Mouse (Mus musculus) intestine, embryonic 14.5 days (tissue): ENCODE data around the gene Cdk20. TPM values are rescaled to one million over a fixed set of nuclear protein-coding genes. Genes with fewer than 3 reads are reported as not detected.

ENCODE experiments used
- ATAC-seq: fragments of 200-750 bp; cut with Nextera tagmentation; replicated peaks from 2 replicates; pipeline ENCODE4 v1.8.0; 2017; ENCODE audit warnings: low read depth, moderate number of reproducible peaks, moderate TSS enrichment, moderate library complexity; ENCODE audit not compliant: low FRiP score, low TSS enrichment
- DNase-seq: peaks from one replicate; pipeline ENCODE4 v3.0.0-alpha.2; 2018; ENCODE audit warnings: low spot score
- H3K27ac ChIP-seq: fragments of 300-500 bp; sonication (generic); 2 replicates; pipeline ENCODE4 v1.5.1; 2014; ENCODE audit warnings: low read depth, mild to moderate bottlenecking, control low read depth
- H3K27me3 ChIP-seq: fragments of 300-500 bp; sonication (generic); replicated peaks from 2 replicates; pipeline ENCODE4 v1.6.1; 2014; ENCODE audit warnings: low read length, control low read depth; ENCODE audit not compliant: control insufficient read depth, insufficient read depth
- H3K36me3 ChIP-seq: fragments of 300-500 bp; sonication (generic); 2 replicates; pipeline ENCODE4 v1.6.1; 2014; ENCODE audit warnings: low read length, control low read depth; ENCODE audit not compliant: control insufficient read depth, insufficient read depth
- H3K4me1 ChIP-seq: fragments of 300-500 bp; sonication (generic); replicated peaks from 2 replicates; pipeline ENCODE4 v1.6.1; 2014; ENCODE audit warnings: low read length, control low read depth, mixed read lengths; ENCODE audit not compliant: control insufficient read depth, insufficient read depth
- H3K4me2 ChIP-seq: fragments of 300-500 bp; sonication (generic); 2 replicates; pipeline ENCODE4 v1.6.1; 2014; ENCODE audit warnings: low read length
- H3K4me3 ChIP-seq: fragments of 300-500 bp; sonication (generic); 2 replicates; pipeline ENCODE4 v1.5.1; 2014; ENCODE audit warnings: low read depth, low read length, control low read depth, mixed read lengths
- H3K9ac ChIP-seq: fragments of 300-500 bp; sonication (generic); 2 replicates; pipeline ENCODE4 v1.6.1; 2014; ENCODE audit warnings: mild to moderate bottlenecking, low read length
- H3K9me3 ChIP-seq: fragments of 300-500 bp; sonication (generic); 2 replicates; pipeline ENCODE4 v1.6.1; 2016; ENCODE audit warnings: low read length, control low read depth; ENCODE audit not compliant: control insufficient read depth
- WGBS: fragments of 180-500 bp; shearing (Covaris S2); extraction: QIAGEN DNeasy Blood & Tissue Kit; methylation state at CpG from one replicate; pipeline ENCODE4 v1.1.7; 2014; 5-methylcytosine and 5-hydroxymethylcytosine counted together
- polyA plus RNA-seq: library from polyadenylated mRNA; unstranded; fragments of >200 nt; fragmentation: Nextera tagmentation; extraction: Ambion mirVana; gene quantifications from 2 replicates; pipeline ENCODE4 v1.2.1, GENCODE M21; 2014

The Cdk20 gene
- 9.8 and 10.7 TPM in 2 replicates for polyA plus RNA-seq

GRCm38 (mm10) chr13:64432017-64432995 is at the start of gene Cdk20:
Gene Cdk20, plus strand, starts transcription at chr13:64432314.
- peak; percentile 99 for ATAC-seq
- DNase-seq = peak; percentile 94
- H3K4me3 ChIP-seq = peak within 1 kb of the TSS; percentile 50

GRCm38 (mm10) chr13:64384937-64385336 is 47.2 kb upstream of the Cdk20 start:
- no peaks in the 10 kb centered on the region for H3K4me1 ChIP-seq
- 85% methylated on average over 3 of the region's 3 CpGs for WGBS
- no peak overlapping the region for H3K9ac ChIP-seq
- no peak overlapping the region for H3K4me3 ChIP-seq
- H3K4me2 ChIP-seq = no peak overlapping the region
- ATAC-seq (no peak), DNase-seq (no peak)
- H3K9me3 ChIP-seq = no peaks in the 10 kb centered on the region
- no peaks in the 10 kb centered on the region for H3K27me3 ChIP-seq
- H3K27ac ChIP-seq = no peak overlapping the region
- no peaks in the 10 kb centered on the region for H3K36me3 ChIP-seq

More at GRCm38 (mm10) chr13:64432017-64432995, at the start of gene Cdk20:
- Histone ChIP-seq H3K4me1 (peaks cover 5% of the 10 kb centered on the region; the same call in 1 of the 2 replicates), H3K36me3 (no peaks in the 10 kb centered on the region), H3K9me3 (no peaks in the 10 kb centered on the region), H3K9ac (peak within 1 kb of the TSS; percentile 47), H3K27me3 (no peaks in the 10 kb centered on the region), H3K27ac (peak within 1 kb of the TSS; percentile 78), H3K4me2 (peak within 1 kb of the TSS; percentile 61)
- under 1% methylated on average over 57 of the region's 57 CpGs for WGBS

- Histone ChIP-seq H3K9ac (no peak overlapping the region), H3K4me3 (no peak overlapping the region), H3K9me3 (no peaks in the 10 kb centered on the region), H3K27ac (no peak overlapping the region), H3K27me3 (no peaks in the 10 kb centered on the region), H3K4me1 (no peaks in the 10 kb centered on the region), H3K36me3 (no peaks in the 10 kb centered on the region), H3K4me2 (no peak overlapping the region)
- ATAC-seq (no peak), DNase-seq (no peak)
- 29% methylated on average over 2 of the region's 2 CpGs for WGBS
These were observed 46.1 kb upstream of the Cdk20 start for GRCm38 (mm10) chr13:64386048-64386447.

- 80% methylated on average over 4 of the region's 4 CpGs for WGBS
- H3K4me2 ChIP-seq = no peak overlapping the region
- DNase-seq = no peak
- no peaks in the 10 kb centered on the region for H3K36me3 ChIP-seq
- H3K4me3 ChIP-seq = no peak overlapping the region
- ATAC-seq = no peak
- no peaks in the 10 kb centered on the region for H3K4me1 ChIP-seq
- H3K9me3 ChIP-seq = no peaks in the 10 kb centered on the region
- no peaks in the 10 kb centered on the region for H3K27me3 ChIP-seq
- no peak overlapping the region for H3K9ac ChIP-seq
- no peak overlapping the region for H3K27ac ChIP-seq
These were observed 43.7 kb upstream of the Cdk20 start for GRCm38 (mm10) chr13:64388415-64388814.

- Histone ChIP-seq H3K9me3 (no peaks in the 10 kb centered on the region), H3K4me1 (no peaks in the 10 kb centered on the region), H3K4me3 (no peak overlapping the region), H3K27me3 (no peaks in the 10 kb centered on the region), H3K4me2 (no peak overlapping the region), H3K9ac (no peak overlapping the region), H3K36me3 (no peaks in the 10 kb centered on the region), H3K27ac (no peak overlapping the region)
- ATAC-seq (no peak), DNase-seq (no peak)
- 61% methylated on average over 8 of the region's 8 CpGs for WGBS
These were observed 35.1 kb upstream of the Cdk20 start for GRCm38 (mm10) chr13:64396979-64397378.

GRCm38 (mm10) chr13:64398065-64398464 is 34.0 kb upstream of the Cdk20 start:
- ATAC-seq = no peak
- no peak overlapping the region for H3K9ac ChIP-seq
- no peak overlapping the region for H3K27ac ChIP-seq
- no peaks in the 10 kb centered on the region for H3K4me1 ChIP-seq
- H3K9me3 ChIP-seq = no peaks in the 10 kb centered on the region
- no peak for DNase-seq
- no peaks in the 10 kb centered on the region for H3K27me3 ChIP-seq
- no peak overlapping the region for H3K4me2 ChIP-seq
- H3K4me3 ChIP-seq = no peak overlapping the region
- no peaks in the 10 kb centered on the region for H3K36me3 ChIP-seq
- 93% methylated on average over 1 of the region's 1 CpGs for WGBS

- no peaks in the 10 kb centered on the region for H3K27me3 ChIP-seq
- no peaks in the 10 kb centered on the region for H3K36me3 ChIP-seq
- WGBS = 76% methylated on average over 3 of the region's 3 CpGs
- H3K4me3 ChIP-seq = no peak overlapping the region
- no peak overlapping the region for H3K9ac ChIP-seq
- no peaks in the 10 kb centered on the region for H3K9me3 ChIP-seq
- no peaks in the 10 kb centered on the region for H3K4me1 ChIP-seq
- ATAC-seq (no peak), DNase-seq (no peak)
- H3K27ac ChIP-seq = no peak overlapping the region
- no peak overlapping the region for H3K4me2 ChIP-seq
These were observed 32.2 kb upstream of the Cdk20 start for GRCm38 (mm10) chr13:64399906-64400305.

- Histone ChIP-seq H3K4me2 (no peak overlapping the region), H3K9ac (no peak overlapping the region), H3K4me1 (no peaks in the 10 kb centered on the region), H3K27me3 (no peaks in the 10 kb centered on the region), H3K27ac (no peak overlapping the region; the same call in 1 of the 2 replicates), H3K4me3 (no peak overlapping the region), H3K9me3 (no peaks in the 10 kb centered on the region), H3K36me3 (no peaks in the 10 kb centered on the region)
- ATAC-seq (no peak), DNase-seq (no peak)
- WGBS = 31% methylated on average over 7 of the region's 7 CpGs
These were observed 31.2 kb upstream of the Cdk20 start for GRCm38 (mm10) chr13:64400801-64401361.
